Mouse (Mus musculus): Measurements from ENCODE around the gene Scaf1.

GRCm38 (mm10) chr7:44957183-44957835 is 58.9 kb downstream of the Scaf1 start:
- TF ChIP-seq CTCF (IDR thresholded peaks at IDR 0.05; ENCODE audit: low read depth, low read length) (no peak), POLR2A (IDR thresholded peaks at IDR 0.05; ENCODE audit: borderline replicate concordance, low read depth, low read length) (no peak)
